Mouse (Mus musculus): ENCODE results near the gene Cmtm4. TPM values are rescaled to one million over a fixed set of nuclear protein-coding genes. Genes with fewer than 3 reads are reported as not detected.

The Cmtm4 gene
- polyA plus RNA-seq (2017; shearing (Covaris generic)) = 0.09 TPM

DNA sequence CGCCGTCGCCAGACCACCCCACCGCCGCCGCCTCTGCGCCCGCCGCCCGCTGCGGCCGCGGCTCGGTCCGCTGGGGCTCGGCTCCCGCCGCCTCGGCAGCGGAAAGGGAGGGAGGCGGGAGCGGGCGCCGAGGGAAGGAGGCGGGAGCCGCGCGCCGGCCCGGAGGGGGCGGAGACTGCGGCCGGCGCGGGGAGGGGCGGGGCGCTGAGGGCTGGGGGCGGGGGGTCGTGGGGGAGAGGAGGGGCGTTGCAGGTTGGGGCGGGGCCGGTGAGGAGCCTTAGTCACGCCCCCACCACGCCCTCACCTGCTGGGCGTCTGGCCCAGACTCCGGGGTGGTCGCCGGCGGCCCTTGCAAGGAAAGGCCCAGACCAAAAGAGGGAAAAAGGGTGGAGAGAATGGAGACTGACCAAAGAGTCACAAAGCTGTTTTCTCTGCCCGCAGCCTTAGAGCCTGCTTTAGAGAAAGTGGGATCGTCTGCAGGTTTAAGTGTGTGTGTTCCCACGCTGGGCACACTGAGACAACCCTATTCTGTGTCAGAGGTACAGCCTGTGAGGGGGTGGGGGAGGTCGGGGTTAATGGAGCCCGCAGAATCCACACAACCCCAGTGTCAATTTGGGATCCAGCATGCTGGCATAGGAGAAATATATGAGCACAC lies at the start of gene Cmtm4:
Cmtm4 (minus strand) TSS at position 105 of the 655 bp plus-strand sequence.

GRCm38 (mm10) chr8:104442299-104443124 lies 46.9 kb upstream of the Cmtm4 start, which contains the start of gene Dync1li2:
TSS of gene Dync1li2 (minus strand) at chr8:104443047.

DNA sequence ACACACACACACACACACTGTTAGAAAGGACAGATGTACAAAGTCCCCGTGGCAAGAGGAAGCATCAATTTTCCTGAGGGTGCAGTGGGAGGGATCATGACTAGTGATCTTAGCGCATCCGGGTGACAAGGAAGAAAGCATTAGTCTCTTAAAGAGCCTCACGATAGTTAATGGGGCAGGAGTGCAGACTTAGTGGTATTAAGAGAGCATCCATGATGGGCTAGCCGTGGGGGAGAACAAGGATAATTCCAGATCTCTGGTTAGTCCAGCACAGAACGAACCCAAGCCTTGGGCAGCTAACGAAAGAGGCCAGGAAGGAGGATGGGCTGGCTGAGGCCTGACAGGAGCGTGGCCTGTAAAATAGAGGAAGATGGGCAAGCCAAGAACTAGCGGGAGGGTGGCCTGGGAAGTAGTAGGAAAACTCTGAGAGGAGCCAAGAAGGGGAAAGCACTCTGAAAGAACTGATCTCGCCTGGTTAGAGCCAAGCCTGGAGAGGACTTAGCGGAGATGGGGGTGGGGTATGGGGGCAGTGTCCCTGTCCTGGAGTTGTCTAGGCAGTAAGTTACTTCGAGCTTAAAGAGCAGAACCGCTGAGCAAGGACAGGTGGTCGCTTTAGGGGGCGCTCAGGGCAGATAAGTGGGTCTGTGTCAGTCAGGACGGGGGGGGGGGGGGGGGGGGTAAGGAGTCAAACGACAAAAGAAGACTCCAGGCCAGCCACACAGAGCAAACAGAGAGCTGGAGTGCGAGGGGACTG lies 56.2 kb downstream of the Cmtm4 start, which contains the start of gene Cmtm3:
Cmtm3 (plus strand) TSS at position 182 of the 754 bp plus-strand sequence.

DNA sequence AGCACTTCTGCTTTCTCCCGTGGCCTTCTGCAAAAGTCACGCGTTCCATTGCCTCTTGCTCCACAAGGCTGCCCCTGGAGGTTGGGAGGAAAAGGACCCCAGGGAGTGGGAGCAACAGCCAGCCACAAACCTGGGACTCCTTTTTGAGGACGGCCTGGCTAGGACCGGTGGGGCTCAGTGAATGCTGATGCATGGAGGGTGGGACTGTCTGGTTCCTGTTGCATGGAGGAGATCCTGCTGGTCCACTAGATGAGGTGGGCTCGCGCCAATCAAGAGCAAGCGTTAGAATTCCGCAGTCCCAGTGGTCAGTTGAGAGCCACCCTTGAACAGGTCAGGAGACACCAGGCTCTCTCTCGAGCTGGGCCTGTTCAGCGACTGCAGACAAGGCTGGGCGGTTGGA lies 73.7 kb downstream of the Cmtm4 start, which contains the start of gene Cmtm2b:
Cmtm2b (plus strand) TSS at position 301 of the 400 bp plus-strand sequence.

GRCm38 (mm10) chr8:104321267-104321666 lies 74.3 kb downstream of the Cmtm4 start, which contains the start of gene Gm11020:
TSS of gene Gm11020 (plus strand) at chr8:104321567.

GRCm38 (mm10) chr8:104309441-104310155 lies 86.0 kb downstream of the Cmtm4 start, which contains the start of the genes Gm45711 and Cmtm1:
TSS of gene Gm45711 (minus strand) at chr8:104310081.
TSS of gene Cmtm1 (minus strand) at chr8:104310145.

Other genes starting within 250 kb of the Cmtm4 start
- gene Bean1, start 225.4 kb downstream of the Cmtm4 start, polyA plus RNA-seq (2017; shearing (Covaris generic)) = not detected
- 74.6 TPM for gene Tk2, start 147.2 kb downstream of the Cmtm4 start, polyA plus RNA-seq (2017; shearing (Covaris generic))
- gene Cklf, start 144.9 kb downstream of the Cmtm4 start, polyA plus RNA-seq (2017; shearing (Covaris generic)) = 138 TPM
- gene Cmtm2a, start 102.6 kb downstream of the Cmtm4 start, polyA plus RNA-seq (2017; shearing (Covaris generic)) = not detected
- gene Gm45711, start 85.7 kb downstream of the Cmtm4 start, polyA plus RNA-seq (2017; shearing (Covaris generic)) = not detected
- not detected for gene Cmtm1, start 85.7 kb downstream of the Cmtm4 start, polyA plus RNA-seq (2017; shearing (Covaris generic))
- gene Gm11020, start 74.2 kb downstream of the Cmtm4 start, polyA plus RNA-seq (2017; shearing (Covaris generic)) = not detected
- gene Cmtm2b, start 73.6 kb downstream of the Cmtm4 start, polyA plus RNA-seq (2017; shearing (Covaris generic)) = not detected
- gene Cmtm3, start 56.4 kb downstream of the Cmtm4 start, polyA plus RNA-seq (2017; shearing (Covaris generic)) = 29.7 TPM
- gene Dync1li2, start 47.2 kb upstream of the Cmtm4 start, polyA plus RNA-seq (2017; shearing (Covaris generic)) = 52.2 TPM
- 0.12 TPM for gene Terb1, start 114.1 kb upstream of the Cmtm4 start, polyA plus RNA-seq (2017; shearing (Covaris generic))
- gene Nae1, start 138.8 kb upstream of the Cmtm4 start, polyA plus RNA-seq (2017; shearing (Covaris generic)) = 103 TPM
- gene Car7, start 138.9 kb upstream of the Cmtm4 start, polyA plus RNA-seq (2017; shearing (Covaris generic)) = 5.3 TPM
- gene Pdp2, start 195.6 kb upstream of the Cmtm4 start, polyA plus RNA-seq (2017; shearing (Covaris generic)) = 7.9 TPM
- gene Cdh16, start 228.6 kb upstream of the Cmtm4 start, polyA plus RNA-seq (2017; shearing (Covaris generic)) = not detected
- gene Rrad, start 235.5 kb upstream of the Cmtm4 start, polyA plus RNA-seq (2017; shearing (Covaris generic)) = 21.7 TPM
- gene Ciao2b, start 246.2 kb upstream of the Cmtm4 start, polyA plus RNA-seq (2017; shearing (Covaris generic)) = 164 TPM